Mouse (Mus musculus): ENCODE measurements around the gene Tmem80.

DNA sequence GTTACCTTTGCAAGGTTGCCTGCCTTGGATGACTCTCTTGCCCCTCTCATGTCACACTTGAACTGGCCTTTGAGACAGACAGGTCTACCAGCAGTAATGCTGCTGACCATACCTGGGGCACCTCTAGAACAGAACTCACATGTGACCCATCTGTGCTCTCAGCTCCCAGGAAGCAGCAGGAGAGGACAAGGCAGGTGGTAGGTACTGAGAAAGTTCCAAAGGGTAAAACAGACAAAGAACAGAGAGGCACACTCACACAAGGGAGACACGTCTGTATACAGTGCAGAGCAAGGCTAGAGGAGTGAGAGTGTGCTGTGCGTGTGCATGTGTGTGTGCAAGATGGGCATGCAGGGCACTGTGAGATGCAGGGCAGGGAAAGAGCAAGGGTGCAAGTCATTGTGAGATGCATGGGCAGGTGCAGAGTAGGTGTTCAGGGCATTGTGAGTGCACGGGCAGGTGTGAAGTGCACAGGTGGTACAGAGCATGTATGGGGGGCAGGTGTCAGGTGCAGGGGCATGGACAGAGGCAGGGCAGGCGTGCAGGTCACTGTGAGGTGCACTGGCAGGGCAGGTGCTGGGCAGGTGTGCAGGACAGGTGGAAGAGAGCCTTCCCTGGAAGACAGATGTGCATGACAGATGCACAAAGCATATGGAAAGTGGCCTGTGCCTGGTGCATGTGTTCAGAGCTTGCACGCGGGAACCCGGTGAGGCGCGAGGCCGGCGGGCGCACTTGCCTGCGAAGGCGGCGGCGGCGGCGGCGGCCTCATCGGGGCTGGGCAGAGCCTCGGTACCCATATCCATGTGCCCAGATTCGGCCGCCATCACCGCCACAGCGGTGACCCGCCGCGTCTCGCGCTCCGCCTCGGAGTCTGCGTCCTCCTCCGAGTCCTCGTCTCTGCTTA, 743 bp upstream of the Tmem80 start:
- TF ChIP-seq CTCF (IDR thresholded peaks at IDR 0.05; ENCODE audit: borderline replicate concordance, insufficient read depth, low read length) (no peak), POLR2A (IDR thresholded peaks at IDR 0.05; ENCODE audit: low read depth, low read length) (no peak; the same call in 1 of the 2 replicates)
